Mouse (Mus musculus): Measurements from ENCODE around the gene Midn.

DNA sequence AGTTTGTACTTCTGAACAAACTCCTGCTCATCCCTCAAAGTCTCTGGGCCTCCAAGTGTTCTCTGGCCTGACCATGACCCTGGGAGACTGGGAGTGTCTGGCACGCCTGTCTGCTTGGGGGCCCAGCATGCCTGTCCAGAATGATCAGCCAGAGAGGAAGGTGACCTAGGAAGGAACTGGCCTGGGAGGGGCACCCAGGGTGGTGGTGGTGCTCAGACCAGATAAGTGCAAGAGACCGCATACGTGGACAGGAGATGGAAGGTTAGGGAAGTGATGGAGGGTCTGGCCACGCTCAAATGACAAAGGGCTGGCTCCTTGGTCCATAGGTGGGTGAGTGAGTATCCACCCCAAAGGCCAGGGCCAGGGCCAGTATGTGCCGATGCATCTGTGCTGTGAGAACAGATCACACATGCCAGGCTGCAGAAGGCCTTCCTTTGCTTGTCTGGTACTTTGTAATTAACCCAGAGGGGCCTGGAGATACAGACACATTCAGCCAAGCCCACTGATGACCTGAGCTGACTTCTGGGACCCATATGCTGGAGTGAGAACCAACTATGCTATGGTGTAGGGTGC, 840 bp upstream of the Midn start:
- TF ChIP-seq EP300 (IDR thresholded peaks at IDR 0.05; ENCODE audit: insufficient read depth, low read depth, low read length) (no peak), CTCF (IDR thresholded peaks at IDR 0.05) (no peak)

Measured in heart, adult 2 months (tissue).